In genomic region chr9:20727601-20728113, GRCm38 (mm10) we compare ENCODE assay signal across 8 mouse cellular contexts. TPM values are rescaled to one million over a fixed set of nuclear protein-coding genes. Genes with fewer than 3 reads are reported as not detected.
A peak's percentile ranks its signal among the peaks of the same experiment; 100 is the strongest.
DNase-seq lines count a peak whose midpoint lies in the region; ATAC-seq lines count a peak whose summit lies in the region.

No protein-coding gene starts in this region.

- peaks cover 34% of the 10 kb centered on the region for H3K27me3 ChIP-seq in embryonic facial prominence, embryonic 11.5 days (ENCODE audit: control insufficient read depth, insufficient read depth, low read length)
- peaks cover 80% of the 10 kb centered on the region for H3K27me3 ChIP-seq in heart, embryonic 15.5 days

- WGBS in embryonic facial prominence, embryonic 11.5 days = under 1% methylated on average over 46 of the region's 46 CpGs
- WGBS in heart, embryonic 15.5 days = under 1% methylated on average over 46 of the region's 46 CpGs

- H3K4me1 ChIP-seq in embryonic facial prominence, embryonic 11.5 days (ENCODE audit: control insufficient read depth, insufficient read depth, low read length) = no peaks in the 10 kb centered on the region
- peaks cover 21% of the 10 kb centered on the region for H3K4me1 ChIP-seq in heart, embryonic 15.5 days (replicated peaks)

- peak; percentile 67 to 82 for DNase-seq in adrenal gland, adult (ENCODE audit: inconsistent age in 2 of 2, low spot score in 1 of 2)
- DNase-seq in adrenal gland, adult 8-10 months = no peak
- peak; percentile 66 for DNase-seq in embryonic facial prominence, embryonic 11.5 days (ENCODE audit: low spot score)
- DNase-seq in kidney, postnatal 14 days = peak; percentile 52
- peak; percentile 16 for DNase-seq in lung, postnatal 25 days (ENCODE audit: low spot score)
- DNase-seq in right cerebral cortex, postnatal 4 days = peak; percentile 63

- peak overlapping the region; percentile 89 for H3K4me2 ChIP-seq in embryonic facial prominence, embryonic 11.5 days (ENCODE audit: low read depth, low read length)
- peak overlapping the region; percentile 97 for H3K4me2 ChIP-seq in heart, embryonic 15.5 days

- no peak overlapping the region for H3K27ac ChIP-seq in embryonic facial prominence, embryonic 11.5 days (replicated peaks; ENCODE audit: low read depth, low read length)
- no peak overlapping the region for H3K27ac ChIP-seq in heart, embryonic 15.5 days

- ATAC-seq in CD4-positive, CD25-positive, alpha-beta regulatory T cell, adult 4 months = peak; percentile 72
- ATAC-seq in embryonic facial prominence, embryonic 11.5 days (replicated peaks; ENCODE audit: insufficient number of reproducible peaks, low FRiP score, low TSS enrichment, low read depth) = peak; percentile 61
- ATAC-seq in heart, embryonic 15.5 days (replicated peaks; ENCODE audit: insufficient number of reproducible peaks, insufficient read depth, low FRiP score, low read depth) = peak; percentile 61; the same call in 1 of the 2 replicates

- H3K9ac ChIP-seq in embryonic facial prominence, embryonic 11.5 days (replicated peaks; ENCODE audit: low read length) = peak overlapping the region; percentile 19; the same call in 1 of the 2 replicates
- peak overlapping the region; percentile 46; the same call in 1 of the 2 replicates for H3K9ac ChIP-seq in heart, embryonic 15.5 days

- no peaks in the 10 kb centered on the region for H3K9me3 ChIP-seq in embryonic facial prominence, embryonic 11.5 days (replicated peaks; ENCODE audit: control insufficient read depth, low read length)
- no peaks in the 10 kb centered on the region for H3K9me3 ChIP-seq in heart, embryonic 15.5 days (replicated peaks)

- no peaks in the 10 kb centered on the region for H3K36me3 ChIP-seq in embryonic facial prominence, embryonic 11.5 days (replicated peaks; ENCODE audit: control insufficient read depth, insufficient read depth, low read depth, low read length)
- no peaks in the 10 kb centered on the region for H3K36me3 ChIP-seq in heart, embryonic 15.5 days

- H3K4me3 ChIP-seq in embryonic facial prominence, embryonic 11.5 days (ENCODE audit: low read depth, low read length) = peak overlapping the region; percentile 50
- H3K4me3 ChIP-seq in heart, embryonic 15.5 days = peak overlapping the region; percentile 55

RNA-seq across cellular contexts. Expression of gene Olfm2, which starts 18.5 kb away (rescaled TPM):
- 1 to 10 TPM in 1 of 4 experiments, under 1 TPM in 3; 0.42 to 1.1 (median 0.71) TPM for total RNA-seq in adrenal gland, adult 8-10 months (2022)
- polyA plus RNA-seq in CD4-positive, CD25-positive, alpha-beta regulatory T cell, adult 4 months (2017; shearing (Covaris generic)) = under 1 TPM in 1 of 2 experiments, not detected in 1; 0.44 TPM
- polyA plus RNA-seq in embryonic facial prominence, embryonic 11.5 days (2014; fragmentation: Nextera tagmentation; extraction: Ambion mirVana) = 11.0 and 13.9 TPM in 2 replicates
- polyA plus RNA-seq in heart, embryonic 15.5 days (2015; fragmentation: Nextera tagmentation; extraction: Ambion mirVana) = 1.00 and 3.1 TPM in 2 replicates
